In the genomic region with DNA sequence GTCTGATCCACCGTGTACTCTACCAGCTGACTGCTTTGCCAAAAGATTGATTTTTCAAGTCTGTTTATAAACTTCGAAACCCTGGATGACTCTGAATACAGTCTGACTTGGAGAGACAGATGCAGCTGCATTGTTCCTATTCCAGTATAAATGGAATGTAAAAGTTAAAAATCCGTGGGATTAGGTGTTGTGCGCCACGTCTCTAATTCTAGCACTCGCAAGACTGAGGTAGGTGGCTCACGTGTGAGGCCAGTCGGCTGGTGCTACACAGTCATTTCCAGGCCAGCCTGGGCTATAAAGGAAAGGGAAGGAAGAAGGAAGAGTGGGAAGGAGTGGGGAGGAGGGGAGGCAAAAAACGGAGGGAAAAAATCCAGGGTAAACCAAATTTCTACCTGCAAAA, we compare ENCODE assay signal across 11 mouse cellular contexts.
"Had no signal": no experiment of that assay in that cellular context is flagged by ENCODE, and none has a peak within 500 bp of the region (broad histone marks: within the 10 kb centered on the region; RNA-seq: fewer than 3 reads in every experiment).

No protein-coding gene starts in this region.

- ATAC-seq: inflammation-experienced regulatory T-cells, adult 6 months; intestine, postnatal 0 days had no signal

- H3K4me2 ChIP-seq: neural tube, embryonic 13.5 days had no signal

- H3K9ac ChIP-seq: liver, embryonic 14.5 days; neural tube, embryonic 13.5 days had no signal

- H3K9me3 ChIP-seq: neural tube, embryonic 13.5 days had no signal

- H3K27ac ChIP-seq: liver, embryonic 14.5 days; neural tube, embryonic 13.5 days had no signal

- H3K27me3 ChIP-seq: neural tube, embryonic 13.5 days had no signal

- DNase-seq: kidney, adult 8-10 months; kidney, postnatal 25 days; lung, adult 18-20 months; retina, postnatal 1 day; right cerebral cortex, postnatal 4 days; spleen, adult 18-20 months; thymus, postnatal 4 days had no signal

- H3K4me3 ChIP-seq: neural tube, embryonic 13.5 days had no signal
